Mouse (Mus musculus): ENCODE results near the gene Tmem150c.

DNA sequence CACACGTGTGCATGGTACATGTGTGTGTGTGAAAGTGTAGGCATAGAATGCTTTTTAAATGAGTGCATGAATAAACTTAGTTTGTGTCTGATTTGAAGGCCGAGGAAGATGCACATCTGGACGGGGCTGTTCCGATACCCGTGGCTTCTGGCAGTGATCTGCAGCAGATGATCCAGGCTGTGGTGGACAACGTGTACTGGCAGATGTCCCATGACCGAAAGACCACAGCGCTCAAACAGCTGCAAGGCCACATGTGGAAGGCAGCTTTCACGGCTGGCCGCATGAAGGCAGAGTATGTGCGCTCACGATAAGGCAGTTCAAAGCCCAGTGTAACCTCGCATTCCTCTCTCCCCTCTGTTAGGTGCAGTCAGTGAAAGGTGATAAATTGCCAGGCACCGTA lies 98.7 kb downstream of the Tmem150c start:
- TF ChIP-seq CTCF (IDR thresholded peaks at IDR 0.05; ENCODE audit: borderline replicate concordance, extremely low read depth, insufficient read depth, insufficient read length) (no peak), POLR2A (IDR thresholded peaks at IDR 0.05; ENCODE audit: borderline replicate concordance, extremely low read depth, insufficient read depth, insufficient read length, poor library complexity, severe bottlenecking) (no peak)

Data from brain, embryonic 14.5 days (tissue).